Mouse (Mus musculus): ENCODE results near the gene Abcf1. TPM values are rescaled to one million over a fixed set of nuclear protein-coding genes. Genes with fewer than 3 reads are reported as not detected.
A peak's percentile ranks its signal among the peaks of the same experiment; 100 is the strongest.

The Abcf1 gene
- polyA plus RNA-seq, 1 experiment from 2014 or later: 71.5 TPM

DNA sequence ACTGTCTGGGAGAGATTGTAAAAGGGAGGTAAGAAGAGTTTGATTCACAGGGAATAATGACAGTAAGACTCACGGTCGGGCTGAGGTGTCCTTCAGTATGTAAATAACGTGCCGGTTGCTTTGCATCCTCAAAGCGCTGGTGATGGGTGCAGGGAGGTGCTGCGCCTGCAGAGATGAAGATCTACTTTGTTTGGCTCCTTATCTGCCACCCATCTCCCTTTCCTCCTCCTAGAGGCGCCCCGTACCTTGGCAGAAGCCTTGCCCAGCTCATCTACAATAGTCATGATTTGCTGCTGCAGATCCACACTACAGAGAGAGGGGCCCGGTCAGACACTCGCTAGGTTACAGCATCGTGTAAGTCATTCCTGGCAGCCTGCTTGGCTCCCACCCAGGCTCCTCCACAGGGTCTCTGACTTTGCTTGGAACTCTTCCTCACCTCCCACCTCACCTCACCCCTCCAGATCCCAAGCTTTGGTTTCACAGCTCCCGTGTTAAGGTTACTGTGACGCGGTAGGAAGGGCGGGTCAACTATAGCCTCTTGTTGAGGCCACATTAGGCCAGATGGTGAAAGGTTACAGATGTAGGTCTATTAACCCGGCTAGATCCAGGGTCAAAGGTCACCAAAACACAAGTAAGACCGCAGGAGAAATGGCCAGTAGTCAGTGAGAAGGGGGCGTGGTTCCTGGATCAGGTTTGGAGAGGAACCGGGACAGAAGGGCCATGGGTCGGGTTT, 60.2 kb downstream of the Abcf1 start:
- ATAC-seq (ENCODE audit: low FRiP score, low TSS enrichment) (peak; percentile 55), DNase-seq (ENCODE audit: low spot score) (no peak)
- WGBS: 10% methylated on average over 20 of the region's 20 CpGs
- peak overlapping the region; percentile 56 for H3K4me3 ChIP-seq (ENCODE audit: low read depth, low read length)
- TF ChIP-seq EP300 (optimal IDR thresholded peaks at IDR 0.05) (no peak), CTCF (IDR thresholded peaks at IDR 0.05; ENCODE audit: low read depth) (no peak)
- H3K27me3 ChIP-seq (ENCODE audit: control insufficient read depth, insufficient read depth, low read length): no peaks in the 10 kb centered on the region
- 0 out of 2 replicates have a peak, but pooled peaks cover 2% of the 10 kb centered on the region for H3K36me3 ChIP-seq (ENCODE audit: control insufficient read depth, insufficient read depth, low read length)
- H3K4me1 ChIP-seq (replicated peaks; ENCODE audit: control insufficient read depth, insufficient read depth): no peaks in the 10 kb centered on the region
- no peaks in the 10 kb centered on the region for H3K9me3 ChIP-seq (ENCODE audit: control insufficient read depth, low read length)
- H3K4me2 ChIP-seq (replicated peaks; ENCODE audit: low read depth): peak overlapping the region; percentile 87
- peak overlapping the region; percentile 81 for H3K27ac ChIP-seq (replicated peaks)
- peak overlapping the region; percentile 69 for H3K9ac ChIP-seq (ENCODE audit: low read length)

DNA sequence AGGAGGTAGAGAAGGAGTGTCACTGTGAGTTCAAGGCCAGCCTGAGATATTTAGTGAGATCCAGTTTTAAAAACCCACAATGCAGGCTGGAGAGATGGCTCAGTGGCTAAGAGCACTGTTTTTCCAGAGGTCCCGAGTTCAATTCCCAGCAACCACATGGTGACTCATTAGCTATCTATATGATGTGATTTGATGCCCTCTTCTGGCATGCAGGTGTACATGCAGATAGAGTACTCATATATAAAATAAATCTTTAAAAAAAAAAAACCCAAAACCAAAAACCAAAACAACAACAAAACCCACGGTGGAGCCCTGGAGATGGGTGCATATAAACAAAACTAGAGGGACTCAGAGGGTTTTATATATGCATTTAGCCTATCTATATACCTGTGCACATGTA, 62.0 kb downstream of the Abcf1 start:
- DNase-seq (ENCODE audit: low spot score) (no peak), ATAC-seq (ENCODE audit: low FRiP score, low TSS enrichment) (no peak)
- WGBS: 83% methylated on average over 2 of the region's 2 CpGs
- H3K4me2 ChIP-seq (replicated peaks; ENCODE audit: low read depth): no peak overlapping the region
- H3K9me3 ChIP-seq (ENCODE audit: control insufficient read depth, low read length): no peaks in the 10 kb centered on the region
- no peak overlapping the region for H3K27ac ChIP-seq (replicated peaks)
- no peaks in the 10 kb centered on the region for H3K27me3 ChIP-seq (ENCODE audit: control insufficient read depth, insufficient read depth, low read length)
- H3K4me1 ChIP-seq (replicated peaks; ENCODE audit: control insufficient read depth, insufficient read depth): no peaks in the 10 kb centered on the region
- TF ChIP-seq EP300 (optimal IDR thresholded peaks at IDR 0.05) (no peak), CTCF (IDR thresholded peaks at IDR 0.05; ENCODE audit: low read depth) (peak; percentile 57)
- H3K36me3 ChIP-seq (ENCODE audit: control insufficient read depth, insufficient read depth, low read length): 0 out of 2 replicates have a peak, but pooled peaks cover 5% of the 10 kb centered on the region
- no peak overlapping the region for H3K9ac ChIP-seq (ENCODE audit: low read length)
- no peak overlapping the region for H3K4me3 ChIP-seq (ENCODE audit: low read depth, low read length)

MicroRNA genes within 50 kb of the gene (microRNA counts, 519-probe panel; counts per million panel counts)
- not detected for microRNA mmu-miR-1894-3p
- microRNA mmu-miR-1894-5p: not detected
- not detected for microRNA mmu-miR-877

Small RNA genes lying within 50 kb of the gene (microRNA-seq; reads per million reads assigned to microRNA genes)
- not detected for gene Mir1894
- 27.0 reads per million, percentile 28 among the genes with 10 or more reads in this experiment for gene Mir877

Other genes starting within 250 kb of the Abcf1 start
- 74.8 and 79.5 TPM in 2 replicates for gene Ier3, start 148.1 kb downstream of the Abcf1 start, polyA plus RNA-seq (2015; fragmentation: Nextera tagmentation; extraction: Ambion mirVana)
- gene Flot1, start 146.5 kb downstream of the Abcf1 start, polyA plus RNA-seq (2015; fragmentation: Nextera tagmentation; extraction: Ambion mirVana): 41.0 and 43.5 TPM in 2 replicates
- 251 and 296 TPM in 2 replicates for gene Tubb5, start 131.5 kb downstream of the Abcf1 start, polyA plus RNA-seq (2015; fragmentation: Nextera tagmentation; extraction: Ambion mirVana)
- 2.1 and 2.2 TPM in 2 replicates for gene Mdc1, start 128.2 kb downstream of the Abcf1 start, polyA plus RNA-seq (2015; fragmentation: Nextera tagmentation; extraction: Ambion mirVana)
- gene Nrm, start 108.4 kb downstream of the Abcf1 start, polyA plus RNA-seq (2015; fragmentation: Nextera tagmentation; extraction: Ambion mirVana): 27.3 and 27.4 TPM in 2 replicates
- 15.3 and 16.6 TPM in 2 replicates for gene Ppp1r18, start 104.2 kb downstream of the Abcf1 start, polyA plus RNA-seq (2015; fragmentation: Nextera tagmentation; extraction: Ambion mirVana)
- 14.2 and 19.3 TPM in 2 replicates for gene Dhx16, start 89.9 kb downstream of the Abcf1 start, polyA plus RNA-seq (2015; fragmentation: Nextera tagmentation; extraction: Ambion mirVana)
- 20.5 and 21.7 TPM in 2 replicates for gene 2310061I04Rik, start 72.3 kb downstream of the Abcf1 start, polyA plus RNA-seq (2015; fragmentation: Nextera tagmentation; extraction: Ambion mirVana)
- 12.7 and 14.5 TPM in 2 replicates for gene Atat1, start 59.7 kb downstream of the Abcf1 start, polyA plus RNA-seq (2015; fragmentation: Nextera tagmentation; extraction: Ambion mirVana)
- gene Mrps18b, start 53.4 kb downstream of the Abcf1 start, polyA plus RNA-seq (2015; fragmentation: Nextera tagmentation; extraction: Ambion mirVana): 80.0 and 83.4 TPM in 2 replicates
- gene Ppp1r10, start 53.3 kb downstream of the Abcf1 start, polyA plus RNA-seq (2015; fragmentation: Nextera tagmentation; extraction: Ambion mirVana): 13.9 and 17.4 TPM in 2 replicates
- gene Gnl1, start 10.1 kb upstream of the Abcf1 start, polyA plus RNA-seq (2015; fragmentation: Nextera tagmentation; extraction: Ambion mirVana): 24.6 and 25.1 TPM in 2 replicates
- 10.8 and 10.9 TPM in 2 replicates for gene Prr3, start 10.5 kb upstream of the Abcf1 start, polyA plus RNA-seq (2015; fragmentation: Nextera tagmentation; extraction: Ambion mirVana)
- 1.0 and 1.1 TPM in 2 replicates for gene H2-T24, start 50.8 kb upstream of the Abcf1 start, polyA plus RNA-seq (2015; fragmentation: Nextera tagmentation; extraction: Ambion mirVana)
- 35.9 and 40.2 TPM in 2 replicates for gene H2-T23, start 63.1 kb upstream of the Abcf1 start, polyA plus RNA-seq (2015; fragmentation: Nextera tagmentation; extraction: Ambion mirVana)
- 18.9 and 21.0 TPM in 2 replicates for gene H2-T22, start 73.0 kb upstream of the Abcf1 start, polyA plus RNA-seq (2015; fragmentation: Nextera tagmentation; extraction: Ambion mirVana)
- gene Gm6034, start 73.2 kb upstream of the Abcf1 start, polyA plus RNA-seq (2015; fragmentation: Nextera tagmentation; extraction: Ambion mirVana): not detected in 2 replicates
- gene Gm11127, start 88.6 kb upstream of the Abcf1 start, polyA plus RNA-seq (2015; fragmentation: Nextera tagmentation; extraction: Ambion mirVana): 0.08 and 0.10 TPM in 2 replicates
- gene Gm19684, start 151.9 kb upstream of the Abcf1 start, polyA plus RNA-seq (2015; fragmentation: Nextera tagmentation; extraction: Ambion mirVana): not detected in 2 replicates
- gene Gm7030, start 159.7 kb upstream of the Abcf1 start, polyA plus RNA-seq (2015; fragmentation: Nextera tagmentation; extraction: Ambion mirVana): not detected in 2 replicates
- 0.16 and 0.22 TPM in 2 replicates for gene Gm8909, start 198.8 kb upstream of the Abcf1 start, polyA plus RNA-seq (2015; fragmentation: Nextera tagmentation; extraction: Ambion mirVana)
- gene H2-T3, start 220.5 kb upstream of the Abcf1 start, polyA plus RNA-seq (2015; fragmentation: Nextera tagmentation; extraction: Ambion mirVana): 0.04 TPM in 1 of 2 replicates, not detected in the other